ENCODE assay signal across 8 mouse cellular contexts in genomic region chr1:42694665-42695577, GRCm38 (mm10). TPM values are rescaled to one million over a fixed set of nuclear protein-coding genes. Genes with fewer than 3 reads are reported as not detected.
DNase-seq lines count a peak whose midpoint lies in the region; ATAC-seq and TF ChIP-seq lines count a peak whose summit lies in the region.

No protein-coding gene starts in this region.

- WGBS in kidney, postnatal 0 days = under 1% methylated on average over 53 of the region's 60 CpGs
- WGBS in midbrain, embryonic 15.5 days = under 1% methylated on average over 59 of the region's 60 CpGs

- H3K9ac ChIP-seq in kidney, postnatal 0 days (ENCODE audit: low read depth, low read length) = peak overlapping the region; percentile 56
- peak overlapping the region; percentile 72 for H3K9ac ChIP-seq in midbrain, embryonic 15.5 days

- peak overlapping the region; percentile 87 for H3K27ac ChIP-seq in kidney, postnatal 0 days
- H3K27ac ChIP-seq in midbrain, embryonic 15.5 days = peak overlapping the region; percentile 99

- H3K4me1 ChIP-seq in kidney, postnatal 0 days (replicated peaks; ENCODE audit: insufficient read depth, low read length) = peaks cover 3% of the 10 kb centered on the region; the same call in 1 of the 2 replicates
- H3K4me1 ChIP-seq in midbrain, embryonic 15.5 days = peaks cover 15% of the 10 kb centered on the region

- peak overlapping the region; percentile 48 for H3K4me2 ChIP-seq in kidney, postnatal 0 days (ENCODE audit: low read length)
- peak overlapping the region; percentile 94 for H3K4me2 ChIP-seq in midbrain, embryonic 15.5 days

- peak overlapping the region; percentile 48 for H3K4me3 ChIP-seq in kidney, postnatal 0 days (replicated peaks; ENCODE audit: low read depth, low read length)
- H3K4me3 ChIP-seq in midbrain, embryonic 15.5 days = peak overlapping the region; percentile 88

- peak; percentile 16 for DNase-seq in adrenal gland, postnatal 10 days
- no peak for DNase-seq in adrenal gland, postnatal 14 days
- peak; percentile 51 for DNase-seq in right cerebral cortex, adult 18-20 months
- DNase-seq in right cerebral cortex, adult 2 months (ENCODE audit: low spot score in 2 of 2) = no peak
- DNase-seq in kidney, postnatal 0 days (ENCODE audit: low spot score) = no peak
- no peak for DNase-seq in thymus, adult 18-20 months
- DNase-seq in cerebellum, adult 11 months = no peak

- no peak for TF ChIP-seq CTCF in kidney, postnatal 0 days (IDR thresholded peaks at IDR 0.05; ENCODE audit: low read depth)

- H3K36me3 ChIP-seq in kidney, postnatal 0 days (ENCODE audit: insufficient read depth, low read length) = no peaks in the 10 kb centered on the region
- H3K36me3 ChIP-seq in midbrain, embryonic 15.5 days (replicated peaks) = no peaks in the 10 kb centered on the region

- peak; percentile 44 for ATAC-seq in kidney, postnatal 0 days (replicated peaks; ENCODE audit: low FRiP score, low read depth)
- peak; percentile 69 for ATAC-seq in midbrain, embryonic 15.5 days (replicated peaks)

- H3K27me3 ChIP-seq in kidney, postnatal 0 days (ENCODE audit: insufficient read depth, low read length) = peaks cover 36% of the 10 kb centered on the region
- H3K27me3 ChIP-seq in midbrain, embryonic 15.5 days (replicated peaks) = no peaks in the 10 kb centered on the region

- H3K9me3 ChIP-seq in kidney, postnatal 0 days (replicated peaks; ENCODE audit: low read length) = no peaks in the 10 kb centered on the region
- H3K9me3 ChIP-seq in midbrain, embryonic 15.5 days = no peaks in the 10 kb centered on the region

RNA-seq across cellular contexts. Expression of gene Pou3f3, which starts 0.6 kb away (rescaled TPM):
- total RNA-seq in adrenal gland, postnatal 10 days (2021) = under 1 TPM; 0.03 TPM
- total RNA-seq in adrenal gland, postnatal 14 days (2021) = 0.04 and 0.08 TPM in 2 replicates
- 12.4 and 13.2 TPM in 2 replicates for polyA plus RNA-seq in kidney, postnatal 0 days (2015; fragmentation: Nextera tagmentation; extraction: Ambion mirVana)
- 19.0 and 21.3 TPM in 2 replicates for polyA plus RNA-seq in midbrain, embryonic 15.5 days (2015; fragmentation: Nextera tagmentation; extraction: Ambion mirVana)

Comparison
In these comparisons a context has a peak if more than half of its experiments do, and no peak if none do; other contexts are left out.
1. DNase-seq: peak in adrenal gland, postnatal 10 days (single experiment) and right cerebral cortex, adult 18-20 months (single experiment); none in adrenal gland, postnatal 14 days (single experiment), right cerebral cortex, adult 2 months (0 of 2), kidney, postnatal 0 days (single experiment), thymus, adult 18-20 months (0 of 2) and cerebellum, adult 11 months (single experiment).